Mouse (Mus musculus) lung, postnatal 0 days (tissue): ENCODE measurements around the gene Dnm3. TPM values are rescaled to one million over a fixed set of nuclear protein-coding genes. Genes with fewer than 3 reads are reported as not detected.

ENCODE experiments used
- ATAC-seq: fragments of 200-750 bp; cut with Nextera tagmentation; 2 replicates; pipeline ENCODE4 v1.8.0; 2017; ENCODE audit warnings: moderate library complexity
- DNase-seq: peaks from one replicate; pipeline ENCODE4 v3.0.0-alpha.2; 2016; ENCODE audit warnings: low spot score
- H3K27ac ChIP-seq: fragments of 300-500 bp; sonication (generic); 2 replicates; pipeline ENCODE4 v1.5.1; 2014; ENCODE audit warnings: antibody characterized with exemption, mild to moderate bottlenecking, low read length, mixed read lengths
- H3K27me3 ChIP-seq: fragments of 300-500 bp; sonication (generic); replicated peaks from 2 replicates; pipeline ENCODE4 v1.6.1; 2014; ENCODE audit warnings: low read length, mixed read lengths; ENCODE audit not compliant: insufficient read depth
- H3K36me3 ChIP-seq: fragments of 300-500 bp; sonication (generic); 2 replicates; pipeline ENCODE4 v1.6.1; 2014; ENCODE audit warnings: low read length, mixed read lengths; ENCODE audit not compliant: insufficient read depth
- H3K4me1 ChIP-seq: fragments of 300-500 bp; sonication (generic); 2 replicates; pipeline ENCODE4 v1.6.1; 2014; ENCODE audit warnings: antibody characterized with exemption, low read depth, low read length, mixed read lengths; ENCODE audit not compliant: insufficient read depth
- H3K4me2 ChIP-seq: fragments of 300-500 bp; sonication (generic); replicated peaks from 2 replicates; pipeline ENCODE4 v1.6.1; 2014; ENCODE audit warnings: low read depth, mild to moderate bottlenecking, low read length, moderate library complexity, mixed read lengths
- H3K4me3 ChIP-seq: fragments of 300-500 bp; sonication (generic); 2 replicates; pipeline ENCODE4 v1.5.1; 2014; ENCODE audit warnings: low read depth, low read length
- H3K9ac ChIP-seq: fragments of 300-500 bp; sonication (generic); replicated peaks from 2 replicates; pipeline ENCODE4 v1.6.1; 2014; ENCODE audit warnings: low read depth, mild to moderate bottlenecking
- H3K9me3 ChIP-seq: fragments of 300-500 bp; sonication (generic); 2 replicates; pipeline ENCODE4 v1.6.1; 2016; ENCODE audit warnings: low read length, mixed read lengths
- CTCF ChIP-seq: IDR thresholded peaks from 2 replicates; pipeline ENCODE4 v1.5.1; 2016; ENCODE audit warnings: antibody characterized with exemption, mild to moderate bottlenecking
- EP300 ChIP-seq: IDR thresholded peaks from 2 replicates; pipeline ENCODE4 v1.6.1; 2016; ENCODE audit warnings: antibody characterized with exemption, mild to moderate bottlenecking, control low read depth
- WGBS: fragments of 180-500 bp; shearing (Covaris S2); extraction: QIAGEN DNeasy Blood & Tissue Kit; methylation state at CpG from one replicate; pipeline ENCODE4 v1.1.7; 2014; 5-methylcytosine and 5-hydroxymethylcytosine counted together
- polyA plus RNA-seq: library from polyadenylated mRNA; unstranded; fragments of >200 nt; fragmentation: Nextera tagmentation; extraction: Ambion mirVana; gene quantifications from 2 replicates; pipeline ENCODE4 v1.2.1, GENCODE M21; 2015

Dnm3 gene
- polyA plus RNA-seq, 1 experiment from 2014 or later, result 3.4 TPM

DNA sequence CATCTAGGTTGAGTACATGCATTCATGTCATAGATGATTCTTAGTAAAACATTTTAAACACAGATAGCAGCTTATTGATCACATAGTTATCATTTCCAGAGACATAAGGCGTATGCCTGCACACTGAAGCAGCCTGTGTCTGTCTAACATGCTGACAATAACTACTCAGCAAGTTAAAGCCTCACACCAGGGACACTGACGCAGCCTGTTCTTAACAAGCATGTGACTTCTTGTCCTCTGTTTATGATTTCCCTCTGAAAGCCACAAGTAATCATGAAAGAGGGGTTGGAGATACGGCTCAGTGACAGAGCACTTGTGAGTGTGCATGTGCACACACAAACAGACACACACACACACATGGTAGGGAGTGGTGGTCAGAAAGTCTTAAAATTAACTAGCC is 294.4 kb downstream of the Dnm3 start:
- DNase-seq, result no peak
- TF ChIP-seq EP300 (no peak), CTCF (no peak)
- 82% methylated on average over 3 of the region's 3 CpGs for WGBS
- no peak for ATAC-seq
- H3K27me3 ChIP-seq, result no peaks in the 10 kb centered on the region
- H3K9ac ChIP-seq, result no peak overlapping the region
- H3K36me3 ChIP-seq, result no peaks in the 10 kb centered on the region
- 0 out of 2 replicates have a peak, but pooled peaks cover 3% of the 10 kb centered on the region for H3K4me1 ChIP-seq
- no peak overlapping the region for H3K4me2 ChIP-seq
- no peak overlapping the region for H3K27ac ChIP-seq
- H3K9me3 ChIP-seq, result no peaks in the 10 kb centered on the region
- no peak overlapping the region for H3K4me3 ChIP-seq

DNA sequence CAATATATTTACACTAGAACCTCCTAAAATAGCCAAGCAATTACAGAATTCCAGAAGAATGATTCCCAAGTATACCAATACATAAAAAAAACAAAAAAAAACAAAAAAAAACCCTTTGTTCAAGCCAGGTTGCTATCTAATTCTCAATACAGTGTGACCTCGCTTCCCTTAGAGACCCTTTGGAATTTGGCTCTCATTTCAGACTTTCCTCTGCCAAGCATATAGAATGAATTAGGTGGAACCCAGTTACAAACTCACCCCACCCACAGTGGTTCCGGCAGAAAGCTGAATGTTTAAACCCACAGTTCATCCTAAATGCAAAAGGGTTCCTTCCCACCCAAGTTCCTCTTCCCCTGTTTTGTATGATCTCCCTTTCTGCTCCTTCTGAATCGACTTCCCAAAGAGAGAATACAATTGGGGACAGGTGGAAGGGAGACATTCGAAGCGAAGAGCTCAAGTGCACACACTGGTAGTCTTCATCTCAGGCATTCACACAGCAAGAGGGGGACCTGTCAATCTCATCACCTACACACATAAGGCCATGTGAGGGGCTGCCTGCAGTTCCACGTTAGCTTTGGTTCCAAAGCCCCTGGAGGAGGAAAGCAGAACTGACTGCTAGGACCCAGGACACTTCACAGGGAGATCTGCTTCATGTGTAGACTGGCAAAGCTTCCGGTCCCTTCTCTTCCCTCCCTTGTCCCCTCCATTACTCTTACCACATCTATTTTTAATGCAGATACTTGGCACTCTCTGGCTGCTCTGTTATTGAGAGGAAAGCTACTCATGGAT is 296.5 kb downstream of the Dnm3 start:
- Histone ChIP-seq H3K36me3 (no peaks in the 10 kb centered on the region), H3K27ac (no peak overlapping the region), H3K4me2 (no peak overlapping the region), H3K4me3 (no peak overlapping the region), H3K9ac (no peak overlapping the region), H3K4me1 (no peaks in the 10 kb centered on the region), H3K27me3 (no peaks in the 10 kb centered on the region), H3K9me3 (no peaks in the 10 kb centered on the region)
- 64% methylated on average over 7 of the region's 7 CpGs for WGBS
- no peak for TF ChIP-seq EP300
- peak; percentile 15; the same call in 1 of the 2 replicates for TF ChIP-seq CTCF
- ATAC-seq (no peak), DNase-seq (no peak)

DNA sequence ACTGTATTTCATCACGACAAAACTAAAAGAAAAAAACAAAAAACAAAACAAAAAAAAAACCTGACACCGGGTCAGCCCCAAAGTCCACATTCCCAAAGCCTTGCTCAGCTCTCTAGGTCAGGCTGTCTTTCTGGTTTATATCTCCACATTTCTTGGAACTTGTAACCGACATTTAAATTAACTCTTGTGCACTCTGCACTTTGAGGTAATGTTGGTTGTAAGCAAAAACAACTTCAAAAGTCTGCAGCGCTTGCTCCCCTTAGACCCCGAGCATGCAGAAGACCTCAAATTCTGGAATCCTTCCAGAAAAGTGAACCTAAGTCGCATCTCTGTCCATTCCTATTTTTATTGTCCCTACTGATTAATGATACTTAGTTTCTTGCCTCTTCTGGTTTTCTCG is 297.4 kb downstream of the Dnm3 start:
- Histone ChIP-seq H3K27me3 (no peaks in the 10 kb centered on the region), H3K36me3 (no peaks in the 10 kb centered on the region), H3K4me1 (no peaks in the 10 kb centered on the region), H3K4me3 (no peak overlapping the region), H3K4me2 (no peak overlapping the region), H3K9ac (no peak overlapping the region), H3K27ac (no peak overlapping the region), H3K9me3 (no peaks in the 10 kb centered on the region)
- DNase-seq, result no peak
- TF ChIP-seq EP300 (no peak), CTCF (no peak)
- 54% methylated on average over 7 of the region's 7 CpGs for whole genome bisulfite sequencing
- no peak for ATAC-seq

DNA sequence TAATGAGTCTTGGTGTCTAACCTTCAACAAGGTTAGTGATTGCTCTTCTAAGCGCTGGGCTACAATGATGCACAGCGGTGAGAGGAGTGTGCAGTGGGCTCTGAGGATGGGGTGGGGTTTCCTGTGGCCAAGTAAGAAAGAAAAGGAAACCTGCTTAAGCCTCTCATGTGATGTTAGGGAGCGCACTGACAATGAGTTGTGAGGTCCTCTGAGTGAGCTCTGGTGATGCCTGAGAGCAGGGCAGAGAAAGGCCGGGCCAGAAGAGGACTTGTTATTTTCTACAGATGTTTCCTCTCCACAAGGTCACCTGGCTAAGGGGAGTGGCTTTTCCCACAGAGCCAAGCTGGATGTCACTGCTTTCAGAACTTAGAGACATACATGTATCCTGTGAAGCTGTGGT is 298.4 kb downstream of the Dnm3 start:
- no peak for TF ChIP-seq CTCF
- no peak for TF ChIP-seq EP300
- WGBS, result 68% methylated on average over 4 of the region's 4 CpGs
- no peaks in the 10 kb centered on the region for H3K4me1 ChIP-seq
- no peak overlapping the region for H3K4me2 ChIP-seq
- ATAC-seq, result no peak
- no peak overlapping the region for H3K4me3 ChIP-seq
- H3K27ac ChIP-seq, result no peak overlapping the region
- no peaks in the 10 kb centered on the region for H3K9me3 ChIP-seq
- no peaks in the 10 kb centered on the region for H3K36me3 ChIP-seq
- no peak for DNase-seq
- H3K9ac ChIP-seq, result no peak overlapping the region
- H3K27me3 ChIP-seq, result no peaks in the 10 kb centered on the region

DNA sequence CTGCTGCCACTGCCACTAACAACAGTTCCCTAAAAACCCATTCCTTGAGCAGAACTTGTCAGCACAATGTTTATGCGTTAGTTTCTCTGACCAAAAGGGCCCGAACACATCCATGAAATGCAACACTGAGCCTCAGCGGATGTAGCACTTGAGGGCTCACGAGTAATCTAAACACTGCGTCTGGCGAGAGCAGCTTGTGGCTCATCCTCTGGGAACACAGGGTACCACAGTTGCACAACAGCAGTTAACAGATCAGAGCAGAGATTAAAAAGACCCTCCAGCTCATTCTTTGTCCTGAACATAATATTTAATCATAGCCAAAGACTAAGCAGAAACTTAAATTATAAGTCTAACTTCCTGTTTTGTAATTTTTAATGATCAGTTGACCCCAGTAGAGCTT is 305.0 kb downstream of the Dnm3 start:
- TF ChIP-seq CTCF (no peak), EP300 (peak; percentile 62)

DNA sequence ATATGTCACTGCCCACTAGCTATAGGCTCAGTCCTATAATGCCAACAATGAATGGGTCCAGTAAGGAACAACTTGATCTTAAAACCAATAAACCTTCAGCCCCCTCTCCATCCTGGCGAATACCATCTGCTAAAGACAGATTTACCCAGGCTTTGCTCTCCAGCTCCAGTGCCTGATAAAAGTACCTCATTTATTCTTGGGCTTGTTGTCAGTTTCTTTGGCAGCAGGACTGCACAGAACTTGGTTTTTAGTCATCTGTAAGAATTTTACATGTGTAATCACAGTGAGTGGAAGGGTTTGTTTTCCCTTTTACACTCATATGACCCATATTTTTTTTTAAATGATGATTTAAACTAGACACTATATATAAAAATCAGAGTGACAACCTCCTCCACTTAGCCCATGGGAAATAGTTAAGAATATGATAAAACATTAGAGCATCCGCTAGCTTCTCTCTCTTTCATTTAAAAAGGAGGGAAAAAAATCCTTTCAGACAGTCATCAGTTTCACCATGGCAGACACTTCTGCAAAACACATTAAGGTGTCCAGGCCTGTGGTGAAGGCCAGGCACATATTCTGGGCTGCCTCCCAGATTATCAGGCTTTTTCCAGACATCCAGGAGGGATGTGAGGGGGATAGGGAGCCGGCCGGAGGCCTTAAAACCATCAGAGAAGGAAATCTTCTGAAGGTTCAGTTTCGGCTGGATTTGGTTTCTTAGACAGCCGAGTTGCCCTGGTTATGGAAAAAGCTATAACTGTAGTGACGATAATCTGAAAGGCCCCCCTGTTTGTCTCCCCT is 313.9 kb downstream of the Dnm3 start:
- Histone ChIP-seq H3K4me2 (no peak overlapping the region), H3K9ac (no peak overlapping the region), H3K4me3 (no peak overlapping the region), H3K9me3 (no peaks in the 10 kb centered on the region), H3K27me3 (no peaks in the 10 kb centered on the region), H3K27ac (no peak overlapping the region; the same call in 1 of the 2 replicates), H3K4me1 (no peaks in the 10 kb centered on the region), H3K36me3 (no peaks in the 10 kb centered on the region)
- 70% methylated on average over 7 of the region's 7 CpGs for WGBS
- TF ChIP-seq CTCF, result no peak
- no peak for TF ChIP-seq EP300
- no peak for DNase-seq
- ATAC-seq, result no peak

More for the DNA sequence above, 305.0 kb downstream of the Dnm3 start:
- H3K27me3 ChIP-seq, result no peaks in the 10 kb centered on the region
- no peak overlapping the region for H3K9ac ChIP-seq
- no peak overlapping the region for H3K4me3 ChIP-seq
- no peak overlapping the region for H3K27ac ChIP-seq
- WGBS, result 37% methylated on average over 6 of the region's 6 CpGs
- no peak overlapping the region for H3K4me2 ChIP-seq
- H3K36me3 ChIP-seq, result no peaks in the 10 kb centered on the region
- H3K4me1 ChIP-seq, result no peaks in the 10 kb centered on the region
- peak; percentile 89 for ATAC-seq
- DNase-seq, result peak; percentile 59
- no peaks in the 10 kb centered on the region for H3K9me3 ChIP-seq
